In genomic region chr19:57131366-57131765, GRCm38 (mm10) we compare ENCODE assay signal across 14 mouse cellular contexts.
A peak's percentile ranks its signal among the peaks of the same experiment; 100 is the strongest.
DNase-seq lines count a peak whose midpoint lies in the region; ATAC-seq and TF ChIP-seq lines count a peak whose summit lies in the region.
"Had no signal": no experiment of that assay in that cellular context is flagged by ENCODE, and none has a peak within 500 bp of the region (broad histone marks: within the 10 kb centered on the region; RNA-seq: fewer than 3 reads in every experiment).

No protein-coding gene starts in this region.

- H3K27me3 ChIP-seq in kidney, postnatal 0 days (ENCODE audit: insufficient read depth, low read length), result no peaks in the 10 kb centered on the region
- H3K27me3 ChIP-seq in CH12.LX (replicated peaks), result no peaks in the 10 kb centered on the region
- peaks cover 13% of the 10 kb centered on the region for H3K27me3 ChIP-seq in megakaryocyte, embryonic 14.5 days (replicated peaks)
- no peaks in the 10 kb centered on the region for H3K27me3 ChIP-seq in thymus, adult 2 months (ENCODE audit: control insufficient read depth, insufficient read depth, low read length)
- H3K27me3 ChIP-seq in forebrain, embryonic 10.5 days (ENCODE audit: poor library complexity, severe bottlenecking), result no peaks in the 10 kb centered on the region
- H3K27me3 ChIP-seq in forebrain, postnatal 0 days (ENCODE audit: insufficient read depth, low read length), result no peaks in the 10 kb centered on the region

- TF ChIP-seq RAD21 in CH12.LX (IDR thresholded peaks at IDR 0.05; ENCODE audit: low read depth, low read length), result no peak

- ATAC-seq in kidney, postnatal 0 days (replicated peaks; ENCODE audit: low FRiP score, low read depth), result no peak
- ATAC-seq in forebrain, postnatal 0 days, result no peak

- H3K9ac ChIP-seq in kidney, postnatal 0 days (ENCODE audit: low read depth, low read length), result no peak overlapping the region
- H3K9ac ChIP-seq in CH12.LX (ENCODE audit: insufficient read depth, low read depth), result no peak overlapping the region
- H3K9ac ChIP-seq in forebrain, postnatal 0 days, result no peak overlapping the region

- no peak for TF ChIP-seq EP300 in CH12.LX (IDR thresholded peaks at IDR 0.05; ENCODE audit: low read length)

- TF ChIP-seq POLR2A in CH12.LX (IDR thresholded peaks at IDR 0.05; ENCODE audit: low read depth, low read length), result no peak
- no peak for TF ChIP-seq POLR2A in thymus, adult 2 months (IDR thresholded peaks at IDR 0.05; ENCODE audit: control insufficient read depth, extremely low read depth, insufficient read depth, low read length, poor library complexity)

- WGBS in kidney, postnatal 0 days, result 58% methylated on average over 4 of the region's 4 CpGs
- 2% methylated on average over 4 of the region's 4 CpGs for WGBS in thymus, adult 2 months
- WGBS in forebrain, embryonic 10.5 days, result 78% methylated on average over 4 of the region's 4 CpGs
- WGBS in forebrain, postnatal 0 days, result 96% methylated on average over 4 of the region's 4 CpGs

- no peak overlapping the region for H3K4me2 ChIP-seq in kidney, postnatal 0 days (ENCODE audit: low read length)
- H3K4me2 ChIP-seq in CH12.LX (ENCODE audit: insufficient read depth, low read depth, poor library complexity, severe bottlenecking), result peak overlapping the region; percentile 17; the same call in 1 of the 2 replicates
- H3K4me2 ChIP-seq in forebrain, postnatal 0 days (ENCODE audit: low read depth), result no peak overlapping the region

- peaks cover 22% of the 10 kb centered on the region; the same call in 1 of the 2 replicates for H3K4me1 ChIP-seq in kidney, postnatal 0 days (replicated peaks; ENCODE audit: insufficient read depth, low read length)
- peaks cover 2 to 32% of the 10 kb centered on the region in 2 experiments; a peak in 2 of 4 replicates for H3K4me1 ChIP-seq in CH12.LX (ENCODE audit: control insufficient read depth in 1 of 2, insufficient read depth in 2 of 2)
- peaks cover 81% of the 10 kb centered on the region for H3K4me1 ChIP-seq in megakaryocyte, embryonic 14.5 days
- H3K4me1 ChIP-seq in thymus, adult 2 months (replicated peaks; ENCODE audit: control insufficient read depth, insufficient read depth, low read length), result peaks cover 70% of the 10 kb centered on the region
- H3K4me1 ChIP-seq in forebrain, embryonic 10.5 days, result peaks cover 43% of the 10 kb centered on the region
- 0 out of 2 replicates have a peak, but pooled peaks cover 3% of the 10 kb centered on the region for H3K4me1 ChIP-seq in forebrain, postnatal 0 days (ENCODE audit: insufficient read depth)

- no peak for TF ChIP-seq CTCF in kidney, postnatal 0 days (IDR thresholded peaks at IDR 0.05; ENCODE audit: low read depth)
- TF ChIP-seq CTCF in CH12.LX (conservative IDR thresholded peaks at IDR 0.05 in 1 of 2, IDR thresholded peaks at IDR 0.05 in 1 of 2; ENCODE audit: low read depth in 2 of 2, low read length in 2 of 2), result no peak
- TF ChIP-seq CTCF in thymus, adult 2 months (IDR thresholded peaks at IDR 0.05; ENCODE audit: borderline replicate concordance, control insufficient read depth, extremely low read depth, insufficient read depth, low read length, poor library complexity), result no peak
- TF ChIP-seq CTCF in forebrain, postnatal 0 days (IDR thresholded peaks at IDR 0.05; ENCODE audit: low read depth), result no peak

- H3K79me2 ChIP-seq in CH12.LX (replicated peaks; ENCODE audit: control insufficient read depth, extremely low read depth, insufficient read depth, poor library complexity, severe bottlenecking), result no peaks in the 10 kb centered on the region

- dilution Hi-C loops in CH12.LX (cut with MboI; ENCODE audit: extremely low pct_ligation_motif_present, extremely low pct_unique_long_range_greater_than_20kb, low sequenced_read_pairs), result no loop called here

- peak overlapping the region; percentile 26; the same call in 1 of the 2 replicates for H3K27ac ChIP-seq in kidney, postnatal 0 days
- no peak overlapping the region for H3K27ac ChIP-seq in CH12.LX (ENCODE audit: insufficient read depth, low read depth)
- H3K27ac ChIP-seq in thymus, adult 2 months (ENCODE audit: control insufficient read depth, insufficient read depth, low read length), result peak overlapping the region; percentile 98
- H3K27ac ChIP-seq in forebrain, embryonic 10.5 days, result no peak overlapping the region
- H3K27ac ChIP-seq in forebrain, postnatal 0 days (ENCODE audit: low read depth, low read length), result no peak overlapping the region
- H3K27ac ChIP-seq: hindbrain, embryonic 10.5 days had no signal

- H3K9me3 ChIP-seq in kidney, postnatal 0 days (replicated peaks; ENCODE audit: low read length), result no peaks in the 10 kb centered on the region
- no peaks in the 10 kb centered on the region for H3K9me3 ChIP-seq in CH12.LX (replicated peaks; ENCODE audit: low read length)
- peaks cover 3% of the 10 kb centered on the region; the same call in 1 of the 2 replicates for H3K9me3 ChIP-seq in megakaryocyte, embryonic 14.5 days
- no peaks in the 10 kb centered on the region for H3K9me3 ChIP-seq in forebrain, embryonic 10.5 days
- H3K9me3 ChIP-seq in forebrain, postnatal 0 days (ENCODE audit: low read length), result no peaks in the 10 kb centered on the region
- H3K9me3 ChIP-seq: hindbrain, embryonic 10.5 days had no signal

- no peak for DNase-seq in kidney, postnatal 0 days (ENCODE audit: low spot score)
- no peak for DNase-seq in kidney, adult 9 months
- DNase-seq in CH12.LX (ENCODE audit: extremely low read depth), result no peak
- peak; percentile 77 for DNase-seq in thymus, adult 2 months
- no peak for DNase-seq in forebrain, embryonic 10.5 days (ENCODE audit: extremely low spot score, low spot score)
- DNase-seq in kidney, adult 11 months, result no peak
- DNase-seq in forebrain, postnatal 0 days, result no peak
- DNase-seq: gastrocnemius, postnatal 14 days; kidney, adult 8-10 months; layer of hippocampus, postnatal 36 days; liver; retina, postnatal 1 day had no signal

- in situ Hi-C loops in CH12.LX (cut with MboI; ENCODE audit: low pct_ligation_motif_present, low pct_unique_long_range_greater_than_20kb, low sequenced_read_pairs), result no loop called here

- H3K4me3 ChIP-seq in kidney, postnatal 0 days (replicated peaks; ENCODE audit: low read depth, low read length), result no peak overlapping the region
- H3K4me3 ChIP-seq in CH12.LX (replicated peaks in 1 of 3; ENCODE audit: low read depth in 2 of 3, low read length in 2 of 3, poor library complexity in 1 of 3), result no peak overlapping the region
- H3K4me3 ChIP-seq in megakaryocyte, embryonic 14.5 days (replicated peaks), result peak overlapping the region; percentile 46
- no peak overlapping the region for H3K4me3 ChIP-seq in thymus, adult 2 months (ENCODE audit: control insufficient read depth, insufficient read depth, low read length)
- H3K4me3 ChIP-seq in forebrain, embryonic 10.5 days, result no peak overlapping the region
- no peak overlapping the region for H3K4me3 ChIP-seq in forebrain, postnatal 0 days (ENCODE audit: low read depth, low read length)
- H3K4me3 ChIP-seq: hindbrain, embryonic 10.5 days had no signal

- no peaks in the 10 kb centered on the region for H3K36me3 ChIP-seq in kidney, postnatal 0 days (ENCODE audit: insufficient read depth, low read length)
- H3K36me3 ChIP-seq in CH12.LX (replicated peaks in 1 of 2; ENCODE audit: control insufficient read depth in 1 of 2, insufficient read depth in 1 of 2, low read length in 1 of 2), result no peaks in the 10 kb centered on the region
- H3K36me3 ChIP-seq in megakaryocyte, embryonic 14.5 days (replicated peaks; ENCODE audit: low read length), result no peaks in the 10 kb centered on the region
- no peaks in the 10 kb centered on the region for H3K36me3 ChIP-seq in thymus, adult 2 months (ENCODE audit: control insufficient read depth, insufficient read depth, low read length)
- H3K36me3 ChIP-seq in forebrain, embryonic 10.5 days (replicated peaks), result no peaks in the 10 kb centered on the region
- H3K36me3 ChIP-seq in forebrain, postnatal 0 days (ENCODE audit: insufficient read depth), result 0 out of 2 replicates have a peak, but pooled peaks cover 9% of the 10 kb centered on the region
- H3K36me3 ChIP-seq: hindbrain, embryonic 10.5 days had no signal

TF ChIP-seq in CH12.LX, 34 proteins besides CTCF, POLR2A, EP300 and RAD21:
- TF ChIP-seq MXI1 (IDR thresholded peaks at IDR 0.05; ENCODE audit: low read depth, low read length) (no peak), KAT2A (IDR thresholded peaks at IDR 0.05; ENCODE audit: insufficient replicate concordance, low read length) (no peak), NELFE (IDR thresholded peaks at IDR 0.05; ENCODE audit: low read depth, low read length) (no peak), POLR2AphosphoS2 (IDR thresholded peaks at IDR 0.05; ENCODE audit: low read depth, low read length) (no peak), NRF1 (IDR thresholded peaks at IDR 0.05; ENCODE audit: low read depth, low read length) (no peak), IRF4 (IDR thresholded peaks at IDR 0.05; ENCODE audit: low read depth, low read length) (no peak), SMC3 (IDR thresholded peaks at IDR 0.05; ENCODE audit: low read depth, low read length) (no peak), MAFK (IDR thresholded peaks at IDR 0.05; ENCODE audit: insufficient replicate concordance, low read length) (no peak), MAZ (IDR thresholded peaks at IDR 0.05; ENCODE audit: low read depth, low read length) (no peak), ZMIZ1 (IDR thresholded peaks at IDR 0.05; ENCODE audit: low read depth, low read length) (no peak), ETS1 (conservative IDR thresholded peaks at IDR 0.05; ENCODE audit: low read depth, low read length) (no peak), ELF1 (IDR thresholded peaks at IDR 0.05; ENCODE audit: low read depth, low read length) (no peak), RCOR1 (conservative IDR thresholded peaks at IDR 0.05; ENCODE audit: low read depth, low read length) (no peak), MEF2A (IDR thresholded peaks at IDR 0.05; ENCODE audit: borderline replicate concordance, low read depth, low read length) (no peak), MYC (IDR thresholded peaks at IDR 0.05; ENCODE audit: low read depth, low read length) (no peak)

Comparison
In these comparisons a context has a peak if more than half of its experiments do, and no peak if none do; other contexts are left out.
1. H3K27ac ChIP-seq: peak in kidney, postnatal 0 days (single experiment) and thymus, adult 2 months (single experiment); none in CH12.LX (single experiment), forebrain, embryonic 10.5 days (single experiment) and forebrain, postnatal 0 days (single experiment).